Mouse (Mus musculus): Measurements from ENCODE around the gene Cyp2a12. TPM values are rescaled to one million over a fixed set of nuclear protein-coding genes. Genes with fewer than 3 reads are reported as not detected.

Cyp2a12 gene
- polyA plus RNA-seq, 1 experiment from 2014 or later, result 18.5 TPM

GRCm38 (mm10) chr7:27081625-27082024, 52.7 kb downstream of the Cyp2a12 start:
- ATAC-seq (ENCODE audit: low read depth), result no peak
- H3K4me3 ChIP-seq (ENCODE audit: low read depth, low read length), result no peak overlapping the region
- H3K4me1 ChIP-seq (ENCODE audit: control insufficient read depth, low read depth, low read length), result no peaks in the 10 kb centered on the region
- H3K4me2 ChIP-seq (ENCODE audit: low read depth, low read length), result no peak overlapping the region
- no peaks in the 10 kb centered on the region for H3K27me3 ChIP-seq (ENCODE audit: control insufficient read depth, insufficient read depth, low read depth, low read length)
- no peak overlapping the region for H3K27ac ChIP-seq (ENCODE audit: low read length)
- H3K9ac ChIP-seq (ENCODE audit: low read depth, low read length), result no peak overlapping the region
- no peaks in the 10 kb centered on the region for H3K9me3 ChIP-seq (replicated peaks; ENCODE audit: control insufficient read depth, low read length)
- 46% methylated on average over 2 of the region's 2 CpGs for WGBS (ENCODE audit: insufficient replicate concordance)
- no peaks in the 10 kb centered on the region for H3K36me3 ChIP-seq (ENCODE audit: control insufficient read depth, insufficient read depth)

Other genes with a start within 250 kb of the Cyp2a12 start
- gene Cyp2g1, start 220.2 kb upstream of the Cyp2a12 start, polyA plus RNA-seq (2015; fragmentation: Nextera tagmentation; extraction: Ambion mirVana), result not detected in 2 replicates
- gene Cyp2a5, start 193.8 kb upstream of the Cyp2a12 start, polyA plus RNA-seq (2015; fragmentation: Nextera tagmentation; extraction: Ambion mirVana), result 2.1 and 2.6 TPM in 2 replicates
- gene Cyp2a22, start 89.7 kb upstream of the Cyp2a12 start, polyA plus RNA-seq (2015; fragmentation: Nextera tagmentation; extraction: Ambion mirVana), result 2.5 and 2.9 TPM in 2 replicates
- 2.0 and 3.0 TPM in 2 replicates for gene Cyp2f2, start 90.8 kb downstream of the Cyp2a12 start, polyA plus RNA-seq (2015; fragmentation: Nextera tagmentation; extraction: Ambion mirVana)
- not detected in 2 replicates for gene Cyp2t4, start 124.6 kb downstream of the Cyp2a12 start, polyA plus RNA-seq (2015; fragmentation: Nextera tagmentation; extraction: Ambion mirVana)
- 26.4 and 28.2 TPM in 2 replicates for gene Egln2, start 137.7 kb downstream of the Cyp2a12 start, polyA plus RNA-seq (2015; fragmentation: Nextera tagmentation; extraction: Ambion mirVana)
- 21.2 and 22.3 TPM in 2 replicates for gene Rab4b, start 149.8 kb downstream of the Cyp2a12 start, polyA plus RNA-seq (2015; fragmentation: Nextera tagmentation; extraction: Ambion mirVana)
- gene Gm21983, start 152.0 kb downstream of the Cyp2a12 start, polyA plus RNA-seq (2015; fragmentation: Nextera tagmentation; extraction: Ambion mirVana), result not detected in 2 replicates
- 0.74 and 0.76 TPM in 2 replicates for gene Mia, start 152.1 kb downstream of the Cyp2a12 start, polyA plus RNA-seq (2015; fragmentation: Nextera tagmentation; extraction: Ambion mirVana)
- gene BC024978, start 166.7 kb downstream of the Cyp2a12 start, polyA plus RNA-seq (2015; fragmentation: Nextera tagmentation; extraction: Ambion mirVana), result 0.62 and 0.87 TPM in 2 replicates
- 74.7 and 75.5 TPM in 2 replicates for gene Snrpa, start 167.2 kb downstream of the Cyp2a12 start, polyA plus RNA-seq (2015; fragmentation: Nextera tagmentation; extraction: Ambion mirVana)
- 1.6 and 2.0 TPM in 2 replicates for gene Itpkc, start 199.6 kb downstream of the Cyp2a12 start, polyA plus RNA-seq (2015; fragmentation: Nextera tagmentation; extraction: Ambion mirVana)
- 26.6 and 32.3 TPM in 2 replicates for gene Coq8b, start 203.9 kb downstream of the Cyp2a12 start, polyA plus RNA-seq (2015; fragmentation: Nextera tagmentation; extraction: Ambion mirVana)
- gene Numbl, start 229.4 kb downstream of the Cyp2a12 start, polyA plus RNA-seq (2015; fragmentation: Nextera tagmentation; extraction: Ambion mirVana), result 1.2 and 1.9 TPM in 2 replicates

All from liver, embryonic 16.5 days (tissue).